Mouse (Mus musculus): ENCODE results near the gene Jkamp.

DNA sequence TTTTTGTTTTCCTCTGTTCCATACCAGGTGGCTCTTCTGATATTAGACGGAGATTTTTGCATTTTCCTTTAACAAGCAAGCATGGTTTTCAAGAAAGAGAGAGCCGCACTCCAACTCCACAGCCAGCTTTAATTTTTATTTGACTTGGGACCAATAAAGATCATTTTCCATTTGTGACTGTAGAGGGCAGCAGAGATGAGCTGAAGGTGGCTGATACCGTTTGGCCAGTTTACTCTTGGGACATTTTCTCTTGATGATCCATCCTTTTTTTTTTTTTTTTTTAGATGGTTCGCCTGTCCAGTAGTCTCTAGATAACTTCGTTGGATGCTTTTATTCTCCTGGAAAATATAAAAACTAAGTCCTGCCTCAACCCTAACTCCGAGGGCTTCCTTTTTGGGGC is 32.1 kb upstream of the Jkamp start:
- TF ChIP-seq CTCF (IDR thresholded peaks at IDR 0.05) (peak; percentile 69), EP300 (IDR thresholded peaks at IDR 0.05) (no peak)

Measured in lung, postnatal 0 days (tissue).